Mouse (Mus musculus) lung, postnatal 10 days (tissue): ENCODE measurements around the gene Odam.

Experiments
- DNase-seq: peaks from one replicate; pipeline ENCODE4 v3.0.0; 2021

Odam gene

GRCm38 (mm10) chr5:87884729-87885128 is at the start of gene Odam:
Odam (plus strand) TSS chr5:87885029.
- DNase-seq, result no peak

- no peak for DNase-seq
Observed at GRCm38 (mm10) chr5:87855136-87855716, 29.6 kb upstream of the Odam start.

DNA sequence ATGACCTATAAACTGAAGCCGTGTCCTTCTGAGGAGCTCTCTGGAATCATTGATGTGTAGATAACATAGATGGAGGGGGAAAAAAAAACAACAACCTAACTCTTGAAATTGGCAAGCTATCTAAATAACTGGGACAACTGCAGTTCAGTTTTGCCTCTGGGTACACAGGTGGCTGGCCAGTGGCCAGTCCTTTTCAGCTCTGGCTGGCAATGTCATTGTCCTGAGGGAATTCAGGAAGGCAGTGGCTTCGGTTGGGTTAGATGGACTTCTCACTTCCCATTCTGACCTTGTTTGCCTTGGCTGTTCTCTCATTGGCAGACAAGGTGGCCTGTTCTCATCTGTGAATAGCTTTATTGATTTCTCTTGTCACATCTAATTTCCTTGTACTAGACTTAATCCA is 14.7 kb upstream of the Odam start:
- no peak for DNase-seq

DNA sequence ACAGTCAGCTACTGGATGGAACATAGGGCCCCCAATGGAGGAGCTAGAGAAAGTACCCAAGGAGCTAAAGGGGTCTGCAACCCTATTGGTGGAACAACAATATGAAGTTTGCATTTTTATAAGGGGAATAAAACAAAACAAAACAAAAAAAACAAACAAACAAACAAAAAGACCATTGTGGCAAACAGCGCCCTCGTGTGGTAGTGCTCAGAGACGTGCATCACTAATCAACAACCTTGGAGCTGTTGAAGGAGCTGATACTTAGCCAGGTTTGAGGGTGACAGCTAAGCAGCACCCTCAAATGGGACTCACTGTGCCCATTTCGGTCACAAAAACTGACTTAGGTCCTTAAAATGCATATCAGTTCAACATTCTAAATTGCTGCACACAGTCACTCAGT is 13.4 kb upstream of the Odam start:
- DNase-seq, result no peak

- no peak for DNase-seq
Observed at GRCm38 (mm10) chr5:87925372-87925771, 40.5 kb downstream of the Odam start, which contains the start of gene Csn3. Csn3 (plus strand) TSS chr5:87925579.

- no peak for DNase-seq
Observed at GRCm38 (mm10) chr5:87931603-87932002, 46.8 kb downstream of the Odam start.

DNA sequence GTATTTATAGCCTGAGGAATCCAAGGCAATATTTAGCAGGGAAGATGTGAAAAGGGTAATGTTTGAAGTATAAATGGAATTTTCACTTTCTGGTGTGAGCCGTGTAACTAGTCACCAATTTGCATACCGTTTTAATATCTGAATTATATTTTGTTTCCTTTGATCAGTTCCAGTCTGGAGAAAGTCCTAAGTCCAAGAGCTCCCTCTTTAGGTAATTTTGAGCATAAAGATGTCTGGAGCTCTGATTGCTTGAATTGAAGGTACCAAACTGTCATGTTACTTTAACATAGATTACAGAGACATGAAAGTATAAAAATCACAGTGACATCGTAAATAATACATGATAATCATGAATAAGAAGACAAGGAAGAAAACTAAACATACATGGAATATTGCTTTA is 55.9 kb downstream of the Odam start:
- DNase-seq, result no peak

DNA sequence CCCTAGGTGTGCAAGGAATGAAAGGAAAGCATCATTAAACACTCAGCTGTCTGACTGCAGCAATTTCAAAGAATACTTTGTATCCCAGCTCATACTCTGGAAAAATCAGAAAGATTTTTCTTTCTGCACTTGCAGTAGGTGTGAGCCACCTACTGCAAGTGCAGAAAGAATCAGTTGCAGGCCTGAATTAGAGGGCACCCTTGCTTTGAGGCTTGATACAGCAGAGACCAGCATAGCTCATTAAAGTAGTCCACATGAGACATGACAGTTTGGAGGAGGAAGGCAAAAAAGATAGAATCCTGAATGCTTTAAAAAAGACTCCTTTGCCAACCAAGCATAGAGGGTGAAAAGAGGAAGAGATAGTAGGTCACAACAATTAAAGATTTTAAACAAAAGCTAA is 57.7 kb downstream of the Odam start:
- DNase-seq, result no peak
